Mouse (Mus musculus): ENCODE measurements at regions not wholly inside any gene's neighbourhood (a gene's known extent, or its start where the extent isn't known, plus 50 kb on each side); places are given as distances from the start of the nearest gene placed in this dataset.

GRCm38 (mm10) chr1:137452749-137453148 lies 492.5 kb upstream of the Nr5a2 start:
- TF ChIP-seq CTCF (IDR thresholded peaks at IDR 0.05; ENCODE audit: low read depth) (no peak), EP300 (IDR thresholded peaks at IDR 0.05; ENCODE audit: low read depth) (no peak)
